Mouse (Mus musculus) ES-Bruce4 (cell line): ENCODE measurements around the gene Aoc2.
"Not testable (repeated sequence)": the region's sequence is repeated elsewhere in the genome, so short reads cannot be mapped to it uniquely, and the experiment has no call there.

Experiments
- CTCF ChIP-seq: IDR thresholded peaks from one replicate; pipeline ENCODE4 v1.8.1; 2011; ENCODE audit warnings: low read depth, low read length
- POLR2A ChIP-seq: IDR thresholded peaks from one replicate; pipeline ENCODE4 v1.8.1; 2011; ENCODE audit warnings: low read length; ENCODE audit not compliant: insufficient read depth

DNA sequence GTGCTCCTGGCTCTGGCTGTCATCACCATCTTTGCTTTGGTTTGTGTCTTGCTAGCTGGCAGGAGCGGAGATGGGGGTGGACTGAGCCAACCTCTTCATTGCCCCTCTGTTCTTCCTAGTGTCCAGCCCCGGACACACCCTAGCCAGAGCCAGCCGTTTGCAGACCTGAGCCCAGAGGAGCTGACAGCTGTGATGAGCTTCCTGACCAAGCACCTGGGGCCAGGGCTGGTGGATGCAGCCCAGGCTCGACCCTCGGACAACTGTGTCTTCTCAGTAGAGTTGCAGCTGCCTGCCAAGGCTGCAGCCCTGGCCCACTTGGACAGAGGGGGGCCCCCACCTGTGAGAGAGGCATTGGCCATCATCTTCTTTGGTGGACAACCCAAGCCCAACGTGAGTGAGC lies 6.1 kb downstream of the Aoc2 start:
- TF ChIP-seq CTCF, POLR2A: not testable (repeated sequence)
